Mouse (Mus musculus) spleen, adult 2 months (tissue): ENCODE data around the gene Galnt6. TPM values are rescaled to one million over a fixed set of nuclear protein-coding genes. Genes with fewer than 3 reads are reported as not detected.

Source experiments
- DNase-seq, 2 experiments: peaks; one replicate each; pipeline versions ENCODE4 v3.0.0 to v3.0.0-alpha.2; 2012 to 2021; ENCODE audit warnings: low spot score in 2 of 2, low read depth in 1 of 2
- H3K27ac ChIP-seq: fragments of 200-500 bp; 2 replicates; pipeline ENCODE4 v1.5.1; 2012; ENCODE audit warnings: low read length, inconsistent platforms; ENCODE audit not compliant: insufficient read depth
- H3K27me3 ChIP-seq: fragments of 200-500 bp; 2 replicates; pipeline ENCODE4 v1.6.1; 2012; ENCODE audit warnings: mild to moderate bottlenecking, moderate library complexity, low read length, inconsistent platforms; ENCODE audit not compliant: control insufficient read depth, insufficient read depth
- H3K36me3 ChIP-seq: fragments of 200-500 bp; 2 replicates; pipeline ENCODE4 v1.6.1; 2012; ENCODE audit warnings: mild to moderate bottlenecking, low read length, inconsistent platforms; ENCODE audit not compliant: control insufficient read depth, insufficient read depth
- H3K4me1 ChIP-seq: fragments of 200-500 bp; 2 replicates; pipeline ENCODE4 v1.6.1; 2011; ENCODE audit warnings: inconsistent platforms; ENCODE audit not compliant: control insufficient read depth, insufficient read depth, insufficient read length
- H3K4me3 ChIP-seq: fragments of 200-500 bp; 2 replicates; pipeline ENCODE4 v1.5.1; 2011; ENCODE audit warnings: mild to moderate bottlenecking, inconsistent platforms; ENCODE audit not compliant: insufficient read depth, insufficient read length; ENCODE audit errors: extremely low read depth
- CTCF ChIP-seq: fragments of 200-500 bp; IDR thresholded peaks from 2 replicates; pipeline ENCODE4 v1.5.1; 2011; ENCODE audit warnings: mild to moderate bottlenecking, inconsistent platforms; ENCODE audit not compliant: insufficient read depth, insufficient read length, insufficient replicate concordance; ENCODE audit errors: extremely low read depth
- POLR2A ChIP-seq: fragments of 200-500 bp; IDR thresholded peaks from 2 replicates; pipeline ENCODE4 v1.6.1; 2011; ENCODE audit warnings: low read depth, low read length, inconsistent platforms
- WGBS: fragments of 180-500 bp; shearing (Covaris S2); methylation state at CpG from one replicate; pipeline ENCODE4 v1.1.7; 2018; 5-methylcytosine and 5-hydroxymethylcytosine counted together
- polyA plus RNA-seq: library from polyadenylated mRNA; depleted of rRNA; stranded (reverse); fragments of >200 nt; gene quantifications from 2 replicates; pipeline ENCODE4 v1.2.3, GENCODE M21; 2012

The Galnt6 gene
- polyA plus RNA-seq, 1 experiment = 13.9 TPM

DNA sequence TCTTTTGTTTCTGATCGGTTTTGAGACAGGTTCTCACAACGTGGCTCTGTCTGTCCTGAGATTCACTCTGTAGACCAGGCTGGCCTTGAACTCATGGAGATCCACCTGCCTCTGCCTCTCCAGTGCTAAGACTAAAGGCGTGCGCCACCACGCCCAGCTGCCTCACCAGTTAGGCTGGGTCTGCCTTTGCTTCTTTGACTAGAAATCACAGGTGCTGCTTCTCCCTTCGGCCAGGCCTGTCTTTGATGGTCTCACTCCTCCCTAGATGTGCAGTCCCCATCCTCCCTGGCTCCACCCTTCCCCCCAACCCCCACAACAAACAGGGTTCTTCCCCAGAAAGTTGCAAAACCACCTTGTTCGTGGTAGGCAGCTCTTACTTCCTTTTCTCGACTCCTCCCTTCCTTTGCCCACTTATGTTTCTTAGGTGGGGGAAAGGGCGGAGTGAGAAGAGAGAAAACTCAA is 64.3 kb downstream of the Galnt6 start:
- Histone ChIP-seq H3K4me1 (peaks cover 24% of the 10 kb centered on the region; the same call in 1 of the 2 replicates), H3K4me3 (no peak overlapping the region), H3K27ac (peak overlapping the region; percentile 92), H3K27me3 (no peaks in the 10 kb centered on the region), H3K36me3 (peaks cover 6% of the 10 kb centered on the region)
- DNase-seq = peak; percentile 82 to 84
- WGBS = 21% methylated on average over 9 of the region's 9 CpGs
- no peak for TF ChIP-seq CTCF
- TF ChIP-seq POLR2A = no peak

DNA sequence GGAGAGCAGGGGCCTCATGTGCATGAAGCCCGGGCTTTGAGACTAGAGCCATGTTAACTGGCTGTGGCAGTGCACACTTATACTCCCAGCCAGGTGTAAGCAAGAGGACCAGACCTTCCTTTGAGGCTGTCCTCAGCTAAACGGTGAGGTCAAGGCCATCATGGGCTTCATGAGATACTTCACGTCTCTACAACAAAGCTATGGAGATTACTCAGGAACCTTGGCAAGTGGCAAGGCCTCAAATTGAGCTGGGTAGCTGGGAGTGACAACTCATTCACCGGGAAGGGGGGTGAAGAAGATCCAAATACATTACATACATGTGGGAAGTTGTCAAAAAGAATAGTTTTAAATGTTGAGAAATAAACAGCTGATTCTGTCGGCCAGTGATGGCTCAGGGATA is 68.4 kb downstream of the Galnt6 start:
- Histone ChIP-seq H3K27ac (no peak overlapping the region), H3K4me1 (peaks cover 17% of the 10 kb centered on the region; the same call in 1 of the 2 replicates), H3K27me3 (no peaks in the 10 kb centered on the region), H3K36me3 (peaks cover 31% of the 10 kb centered on the region), H3K4me3 (no peak overlapping the region)
- 90% methylated on average over 5 of the region's 5 CpGs for WGBS
- TF ChIP-seq POLR2A (no peak), CTCF (no peak)
- DNase-seq = no peak

DNA sequence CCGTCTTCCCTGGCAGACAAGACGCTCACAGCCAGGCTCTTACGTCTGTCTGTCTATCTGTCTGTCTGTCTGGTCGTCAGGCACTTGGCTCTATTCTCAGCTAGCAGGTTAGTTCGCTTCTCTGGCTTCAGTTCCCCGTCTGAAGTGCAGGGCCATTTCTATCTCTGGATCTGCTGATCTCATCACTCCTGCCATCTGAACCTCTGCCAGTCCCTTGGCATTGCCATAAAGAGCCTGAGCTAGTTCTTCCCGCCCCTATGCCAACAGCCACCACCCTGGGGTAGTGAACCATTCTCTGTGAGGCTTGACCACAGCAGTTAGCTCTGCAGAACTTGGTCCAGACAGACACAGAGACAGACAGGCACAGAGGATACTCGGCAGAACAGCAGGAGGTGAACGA is 68.9 kb downstream of the Galnt6 start:
- no peaks in the 10 kb centered on the region for H3K27me3 ChIP-seq
- no peak overlapping the region for H3K4me3 ChIP-seq
- peaks cover 14% of the 10 kb centered on the region; the same call in 1 of the 2 replicates for H3K4me1 ChIP-seq
- no peak overlapping the region for H3K27ac ChIP-seq
- no peak for DNase-seq
- TF ChIP-seq CTCF (no peak), POLR2A (no peak)
- peaks cover 31% of the 10 kb centered on the region for H3K36me3 ChIP-seq
- WGBS = 84% methylated on average over 9 of the region's 9 CpGs

DNA sequence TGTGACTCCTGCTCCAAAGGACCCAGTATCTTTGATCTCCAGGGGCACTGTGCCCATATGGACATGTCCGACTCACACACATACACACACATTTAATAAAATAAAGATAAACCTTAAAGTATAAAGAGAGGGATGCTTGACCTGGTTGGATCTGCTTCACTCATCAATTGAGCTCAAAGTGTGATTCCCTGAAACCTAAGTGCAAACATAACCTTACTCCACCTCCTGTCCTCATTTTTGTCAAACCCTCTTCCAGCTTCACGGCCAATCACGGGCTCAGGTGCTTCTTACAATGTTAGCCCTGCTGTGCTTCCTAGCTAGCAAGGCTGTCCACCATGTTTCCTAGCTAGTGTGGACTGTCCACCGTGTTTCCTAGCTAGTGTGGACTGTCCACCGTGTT is 74.0 kb downstream of the Galnt6 start:
- H3K4me3 ChIP-seq = no peak overlapping the region
- TF ChIP-seq POLR2A = no peak
- TF ChIP-seq CTCF = no peak
- no peaks in the 10 kb centered on the region for H3K4me1 ChIP-seq
- no peak overlapping the region for H3K27ac ChIP-seq
- peaks cover 46% of the 10 kb centered on the region for H3K36me3 ChIP-seq
- WGBS = 90% methylated on average over 5 of the region's 5 CpGs
- no peaks in the 10 kb centered on the region for H3K27me3 ChIP-seq
- DNase-seq = no peak

DNA sequence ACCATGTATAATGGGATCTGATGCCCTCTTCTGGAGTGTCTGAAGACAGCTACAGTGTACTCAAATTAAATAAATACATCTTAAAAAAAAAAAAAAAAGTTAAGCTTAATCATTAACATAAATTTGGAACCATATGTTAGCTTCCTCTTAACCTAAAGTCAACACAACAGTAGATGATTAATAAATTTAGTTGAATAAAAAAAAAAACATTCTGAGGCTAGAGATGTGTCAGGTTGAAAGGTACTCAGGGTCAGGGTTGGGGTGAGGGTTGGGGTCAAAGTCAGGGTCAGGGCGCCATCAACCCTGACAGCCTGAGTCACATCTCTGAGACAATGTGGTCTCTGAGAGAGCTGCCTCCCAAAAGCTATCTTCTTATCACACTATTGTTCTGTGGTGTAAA is 74.9 kb downstream of the Galnt6 start:
- no peak for DNase-seq
- no peak overlapping the region for H3K27ac ChIP-seq
- TF ChIP-seq POLR2A (no peak), CTCF (no peak)
- H3K4me3 ChIP-seq = no peak overlapping the region
- H3K4me1 ChIP-seq = no peaks in the 10 kb centered on the region
- 91% methylated on average over 1 of the region's 1 CpGs for WGBS
- H3K27me3 ChIP-seq = no peaks in the 10 kb centered on the region
- peaks cover 46% of the 10 kb centered on the region for H3K36me3 ChIP-seq

DNA sequence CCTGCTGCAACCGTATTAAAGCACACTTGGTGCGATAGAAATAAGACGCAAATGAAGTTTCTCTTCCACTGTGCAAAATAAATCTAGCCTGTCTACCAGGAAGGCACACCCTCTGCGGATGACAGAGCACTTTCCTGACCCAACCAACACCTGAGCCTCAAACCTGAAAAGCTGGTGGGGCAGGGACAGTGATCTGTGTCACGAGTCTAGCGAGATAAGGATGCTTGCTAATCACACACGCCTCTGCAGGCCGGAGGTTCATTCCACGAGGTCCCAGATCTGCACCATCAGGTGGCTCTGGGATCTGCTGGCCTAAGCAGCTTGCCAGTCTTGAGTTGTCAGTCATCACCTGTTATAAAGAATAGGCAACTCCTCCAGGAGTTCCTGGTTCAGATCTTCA is 77.6 kb downstream of the Galnt6 start:
- Histone ChIP-seq H3K4me3 (no peak overlapping the region), H3K27ac (no peak overlapping the region), H3K27me3 (no peaks in the 10 kb centered on the region), H3K36me3 (peaks cover 43% of the 10 kb centered on the region), H3K4me1 (no peaks in the 10 kb centered on the region)
- no peak for DNase-seq
- no peak for TF ChIP-seq POLR2A
- TF ChIP-seq CTCF = no peak
- 80% methylated on average over 9 of the region's 9 CpGs for WGBS

DNA sequence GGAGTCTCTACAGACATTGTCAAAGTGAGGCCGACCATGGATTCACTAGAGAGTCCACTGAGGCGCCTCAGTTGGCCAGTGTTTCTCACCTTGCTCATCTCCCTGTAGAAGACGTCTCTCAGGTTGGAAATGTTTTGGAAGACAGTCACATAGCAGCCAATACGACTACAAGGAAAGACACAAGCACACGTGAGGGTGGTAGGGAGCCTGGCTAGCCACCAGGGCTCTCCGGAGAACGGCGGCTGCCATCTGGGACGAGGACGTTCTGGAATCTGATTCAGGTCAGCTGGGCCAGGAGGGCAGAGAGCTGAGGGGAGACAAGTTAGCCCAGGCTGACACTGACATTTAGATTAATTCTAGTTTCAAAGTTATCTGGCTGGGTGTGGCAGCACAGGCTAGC is 79.1 kb downstream of the Galnt6 start:
- peaks cover 48% of the 10 kb centered on the region for H3K36me3 ChIP-seq
- 96% methylated on average over 10 of the region's 10 CpGs for WGBS
- no peak for TF ChIP-seq POLR2A
- no peak for TF ChIP-seq CTCF
- no peak for DNase-seq
- no peaks in the 10 kb centered on the region for H3K4me1 ChIP-seq
- no peak overlapping the region for H3K4me3 ChIP-seq
- H3K27me3 ChIP-seq = no peaks in the 10 kb centered on the region
- H3K27ac ChIP-seq = no peak overlapping the region
